Comparison of ENCODE assay signal across 10 mouse cellular contexts in genomic region chr12:54528046-54528445, GRCm38 (mm10).
DNase-seq lines count a peak whose midpoint lies in the region; ATAC-seq and TF ChIP-seq lines count a peak whose summit lies in the region.
"Had no signal": no experiment of that assay in that cellular context is flagged by ENCODE, and none has a peak within 500 bp of the region (broad histone marks: within the 10 kb centered on the region; RNA-seq: fewer than 3 reads in every experiment).

No protein-coding gene starts in this region.

- H3K4me1 ChIP-seq in midbrain, postnatal 0 days (ENCODE audit: insufficient read depth, low read length), result no peaks in the 10 kb centered on the region
- no peaks in the 10 kb centered on the region for H3K4me1 ChIP-seq in midbrain, embryonic 16.5 days (ENCODE audit: control insufficient read depth, insufficient read depth, low read length)
- H3K4me1 ChIP-seq in liver, embryonic 12.5 days, result no peaks in the 10 kb centered on the region
- H3K4me1 ChIP-seq: limb, embryonic 12.5 days had no signal

- peak; percentile 16 for DNase-seq in gastrocnemius, postnatal 14 days
- no peak for DNase-seq in gastrocnemius, adult 8-10 months (ENCODE audit: low spot score in 2 of 2)
- no peak for DNase-seq in midbrain, postnatal 0 days (ENCODE audit: low spot score)
- no peak for DNase-seq in Patski (ENCODE audit: low read depth, low spot score)
- DNase-seq in kidney, postnatal 10 days, result no peak
- DNase-seq: kidney, adult 11 months; thymus, postnatal 14 days had no signal

- CTCF ChIA-PET in Patski (lab: Charles Lee), result interaction anchor here (1.6 kb wide), 1 partner anchor 10 kb away, joined by 4 read pairs; no protein-coding TSS in a partner anchor

- in situ Hi-C loops in Patski (cut with MboI; ENCODE audit: low pct_unique_long_range_greater_than_20kb), result no loop called here

- peak; percentile 24; the same call in 1 of the 2 replicates for TF ChIP-seq CTCF in midbrain, postnatal 0 days (IDR thresholded peaks at IDR 0.05)
- peak; percentile 45 for TF ChIP-seq CTCF in Patski (IDR thresholded peaks at IDR 0.05)

- POLR2A ChIA-PET in Patski (lab: Charles Lee), result no interaction called here

- 0 out of 2 replicates have a peak, but pooled peaks cover 4% of the 10 kb centered on the region for H3K9me3 ChIP-seq in midbrain, postnatal 0 days (ENCODE audit: low read length)
- peaks cover 5% of the 10 kb centered on the region; the same call in 1 of the 2 replicates for H3K9me3 ChIP-seq in midbrain, embryonic 16.5 days (replicated peaks; ENCODE audit: control insufficient read depth, low read length, poor library complexity, severe bottlenecking)
- no peaks in the 10 kb centered on the region for H3K9me3 ChIP-seq in liver, embryonic 12.5 days (replicated peaks)

- no peak overlapping the region for H3K27ac ChIP-seq in midbrain, postnatal 0 days (ENCODE audit: low read depth, low read length)
- H3K27ac ChIP-seq in midbrain, embryonic 16.5 days (ENCODE audit: low read length), result no peak overlapping the region
- no peak overlapping the region for H3K27ac ChIP-seq in liver, embryonic 12.5 days
- H3K27ac ChIP-seq: limb, embryonic 12.5 days had no signal

- H3K4me3 ChIP-seq in midbrain, postnatal 0 days (ENCODE audit: low read depth, low read length), result no peak overlapping the region
- H3K4me3 ChIP-seq in midbrain, embryonic 16.5 days (ENCODE audit: low read depth, low read length), result no peak overlapping the region
- no peak overlapping the region for H3K4me3 ChIP-seq in liver, embryonic 12.5 days
- H3K4me3 ChIP-seq: limb, embryonic 12.5 days had no signal

- ATAC-seq in midbrain, postnatal 0 days (ENCODE audit: low FRiP score), result no peak
- no peak for ATAC-seq in midbrain, embryonic 16.5 days
- no peak for ATAC-seq in Patski
- no peak for ATAC-seq in liver, embryonic 12.5 days

- H3K27me3 ChIP-seq in midbrain, postnatal 0 days (ENCODE audit: insufficient read depth, low read length), result no peaks in the 10 kb centered on the region
- no peaks in the 10 kb centered on the region for H3K27me3 ChIP-seq in midbrain, embryonic 16.5 days (ENCODE audit: control insufficient read depth, insufficient read depth, low read depth, low read length)
- no peaks in the 10 kb centered on the region for H3K27me3 ChIP-seq in Patski
- H3K27me3 ChIP-seq in liver, embryonic 12.5 days (replicated peaks), result no peaks in the 10 kb centered on the region
- H3K27me3 ChIP-seq: limb, embryonic 12.5 days had no signal

- no peaks in the 10 kb centered on the region for H3K36me3 ChIP-seq in midbrain, postnatal 0 days (ENCODE audit: insufficient read depth, low read length)
- H3K36me3 ChIP-seq in midbrain, embryonic 16.5 days (ENCODE audit: control insufficient read depth, insufficient read depth, low read length), result no peaks in the 10 kb centered on the region
- H3K36me3 ChIP-seq in liver, embryonic 12.5 days, result no peaks in the 10 kb centered on the region
- H3K36me3 ChIP-seq: limb, embryonic 12.5 days had no signal

- intact Hi-C loops in gastrocnemius, postnatal 14 days (cut with DNase I; ENCODE audit: low total_unique reads), result no loop called here

- H3K9ac ChIP-seq in midbrain, postnatal 0 days (replicated peaks; ENCODE audit: low read length, poor library complexity, severe bottlenecking), result no peak overlapping the region
- no peak overlapping the region for H3K9ac ChIP-seq in midbrain, embryonic 16.5 days (ENCODE audit: low read depth, low read length)
- H3K9ac ChIP-seq in liver, embryonic 12.5 days, result no peak overlapping the region
- H3K9ac ChIP-seq: limb, embryonic 12.5 days had no signal

- H3K4me2 ChIP-seq in midbrain, postnatal 0 days (ENCODE audit: low read depth, low read length, poor library complexity, severe bottlenecking), result no peak overlapping the region
- no peak overlapping the region for H3K4me2 ChIP-seq in midbrain, embryonic 16.5 days (ENCODE audit: low read length)
- H3K4me2 ChIP-seq in liver, embryonic 12.5 days, result no peak overlapping the region
- H3K4me2 ChIP-seq: limb, embryonic 12.5 days had no signal
